Mouse (Mus musculus) ES-Bruce4 (cell line): Measurements from ENCODE around the gene Plcl1.

Experiments
- CTCF ChIP-seq: IDR thresholded peaks from one replicate; pipeline ENCODE4 v1.8.1; 2011; ENCODE audit warnings: low read depth, low read length
- EP300 ChIP-seq: IDR thresholded peaks from 2 replicates; pipeline ENCODE4 v1.6.1; 2011; ENCODE audit warnings: low read depth, low read length; ENCODE audit not compliant: insufficient read depth
- POLR2A ChIP-seq: IDR thresholded peaks from one replicate; pipeline ENCODE4 v1.8.1; 2011; ENCODE audit warnings: low read length; ENCODE audit not compliant: insufficient read depth

DNA sequence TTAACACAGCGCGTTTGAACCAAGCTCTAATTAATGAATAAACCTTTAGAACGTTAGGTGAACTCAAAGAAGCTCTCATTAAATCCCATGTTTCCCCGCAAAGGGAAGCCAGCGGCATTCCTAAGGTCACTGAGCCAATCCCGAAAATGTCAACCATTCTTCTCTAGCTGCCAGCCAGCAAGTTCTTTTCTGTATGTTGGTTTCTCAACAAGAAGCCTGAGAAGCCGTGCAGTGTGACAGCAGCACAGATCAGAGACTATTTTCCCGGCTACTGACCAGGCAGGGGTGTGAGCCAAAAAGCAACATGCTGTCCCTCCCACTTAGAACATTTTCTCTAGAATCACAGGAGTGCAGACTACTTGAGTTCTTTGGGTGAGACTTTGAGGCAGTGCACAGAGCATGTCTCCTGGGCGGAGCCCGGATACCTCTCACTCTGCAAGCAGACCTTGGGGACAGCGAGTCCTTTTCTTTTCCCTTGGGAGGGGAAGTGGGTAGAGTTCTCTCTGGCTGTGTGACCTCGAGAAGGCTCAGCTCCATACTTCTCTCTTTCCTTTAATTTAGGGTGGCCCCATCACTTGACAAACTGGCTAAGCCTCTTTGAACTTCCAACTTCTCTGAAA, 333.1 kb downstream of the Plcl1 start:
- no peak for TF ChIP-seq POLR2A
- TF ChIP-seq CTCF: no peak
- no peak for TF ChIP-seq EP300
